Mouse (Mus musculus): ENCODE data around the gene Slc22a12. TPM values are rescaled to one million over a fixed set of nuclear protein-coding genes. Genes with fewer than 3 reads are reported as not detected.

The Slc22a12 gene
- polyA plus RNA-seq, 1 experiment from 2014 or later: not detected

DNA sequence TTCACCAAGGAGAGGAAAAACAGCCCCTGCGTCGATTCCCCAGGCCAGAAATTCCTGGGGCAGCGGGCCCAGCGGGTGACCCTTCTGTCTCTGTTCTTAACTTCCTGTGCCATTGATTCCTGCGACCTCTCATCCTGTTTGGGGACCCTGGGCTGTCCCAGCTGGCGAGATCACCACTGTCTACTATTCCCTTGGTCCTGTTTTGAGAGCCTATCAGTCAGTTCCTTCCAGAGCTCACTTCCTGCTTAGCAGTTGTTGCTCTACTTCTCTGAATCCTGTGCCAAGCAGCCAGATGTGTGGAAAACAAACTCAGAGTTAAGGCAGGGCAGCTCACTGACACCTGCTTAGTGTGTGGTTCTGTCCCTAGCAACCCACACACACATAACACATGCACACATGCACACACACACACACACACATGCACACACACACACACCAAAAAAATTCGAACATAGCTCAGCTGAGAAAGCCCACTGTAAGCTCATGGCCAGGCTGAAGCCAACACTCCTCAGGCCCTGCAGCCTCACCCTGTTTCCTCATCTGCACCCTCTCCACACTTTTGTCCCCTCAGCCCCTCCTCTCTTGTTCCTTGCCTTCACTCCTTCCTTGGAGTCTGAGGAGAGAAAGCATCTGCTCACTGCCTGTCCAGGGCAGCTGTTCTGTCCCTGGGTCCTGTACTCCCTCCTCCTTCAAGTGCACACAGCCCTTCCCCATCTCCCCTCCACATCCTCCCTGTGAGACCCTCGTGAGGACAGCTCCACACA lies 11.2 kb upstream of the Slc22a12 start:
- 37% methylated on average over 8 of the region's 8 CpGs for WGBS
- Histone ChIP-seq H3K27ac (replicated peaks; ENCODE audit: low read depth, low read length) (no peak overlapping the region), H3K4me1 (ENCODE audit: control insufficient read depth, insufficient read depth, low read length) (no peaks in the 10 kb centered on the region), H3K9ac (replicated peaks; ENCODE audit: low read length) (no peak overlapping the region), H3K27me3 (ENCODE audit: control insufficient read depth, insufficient read depth, low read length) (no peaks in the 10 kb centered on the region), H3K4me3 (replicated peaks; ENCODE audit: low read depth, low read length) (no peak overlapping the region), H3K36me3 (ENCODE audit: control insufficient read depth, insufficient read depth, low read length) (no peaks in the 10 kb centered on the region), H3K9me3 (ENCODE audit: control insufficient read depth, low read length) (no peaks in the 10 kb centered on the region), H3K4me2 (ENCODE audit: low read length) (no peak overlapping the region)
- ATAC-seq (ENCODE audit: low FRiP score, low TSS enrichment) (no peak), DNase-seq (no peak)

DNA sequence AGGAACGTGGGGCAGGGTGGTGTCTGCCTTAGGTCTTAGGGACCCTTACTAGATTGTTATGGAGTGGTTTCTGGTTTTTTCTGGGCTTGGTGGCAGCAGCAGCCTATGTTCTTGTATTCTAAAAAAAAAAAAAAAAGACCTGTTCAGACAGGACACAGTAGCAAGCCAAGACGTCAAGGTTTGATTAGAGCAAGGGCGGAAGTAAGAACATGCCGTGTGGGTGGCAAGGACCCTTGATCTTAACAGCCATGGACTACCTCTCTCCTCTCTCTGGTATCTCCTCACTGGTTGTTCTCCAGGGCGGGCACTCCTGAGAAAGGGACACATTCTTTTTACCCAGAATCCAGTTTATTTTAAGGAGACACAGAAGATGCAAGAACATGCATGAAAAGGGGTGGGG lies 10.3 kb upstream of the Slc22a12 start:
- Histone ChIP-seq H3K9ac (replicated peaks; ENCODE audit: low read length) (no peak overlapping the region), H3K4me2 (ENCODE audit: low read length) (no peak overlapping the region), H3K4me1 (ENCODE audit: control insufficient read depth, insufficient read depth, low read length) (peaks cover 7% of the 10 kb centered on the region; the same call in 1 of the 2 replicates), H3K4me3 (replicated peaks; ENCODE audit: low read depth, low read length) (no peak overlapping the region), H3K27ac (replicated peaks; ENCODE audit: low read depth, low read length) (no peak overlapping the region), H3K9me3 (ENCODE audit: control insufficient read depth, low read length) (no peaks in the 10 kb centered on the region), H3K36me3 (ENCODE audit: control insufficient read depth, insufficient read depth, low read length) (no peaks in the 10 kb centered on the region), H3K27me3 (ENCODE audit: control insufficient read depth, insufficient read depth, low read length) (no peaks in the 10 kb centered on the region)
- no peak for ATAC-seq (ENCODE audit: low FRiP score, low TSS enrichment)
- no peak for DNase-seq
- WGBS: 81% methylated on average over 5 of the region's 5 CpGs

- Histone ChIP-seq H3K4me3 (replicated peaks; ENCODE audit: low read depth, low read length) (no peak overlapping the region), H3K36me3 (ENCODE audit: control insufficient read depth, insufficient read depth, low read length) (no peaks in the 10 kb centered on the region), H3K9me3 (ENCODE audit: control insufficient read depth, low read length) (no peaks in the 10 kb centered on the region), H3K27ac (replicated peaks; ENCODE audit: low read depth, low read length) (no peak overlapping the region), H3K4me2 (ENCODE audit: low read length) (no peak overlapping the region), H3K9ac (replicated peaks; ENCODE audit: low read length) (no peak overlapping the region), H3K27me3 (ENCODE audit: control insufficient read depth, insufficient read depth, low read length) (no peaks in the 10 kb centered on the region), H3K4me1 (ENCODE audit: control insufficient read depth, insufficient read depth, low read length) (peaks cover 8% of the 10 kb centered on the region; the same call in 1 of the 2 replicates)
- 92% methylated on average over 4 of the region's 4 CpGs for WGBS
- ATAC-seq (ENCODE audit: low FRiP score, low TSS enrichment): no peak
- no peak for DNase-seq
Measured at GRCm38 (mm10) chr19:6552302-6553028, 9.6 kb upstream of the Slc22a12 start.

- 77% methylated on average over 4 of the region's 4 CpGs for WGBS
- H3K36me3 ChIP-seq (ENCODE audit: control insufficient read depth, insufficient read depth, low read length): no peaks in the 10 kb centered on the region
- no peak overlapping the region for H3K4me2 ChIP-seq (ENCODE audit: low read length)
- no peak overlapping the region for H3K9ac ChIP-seq (replicated peaks; ENCODE audit: low read length)
- no peaks in the 10 kb centered on the region for H3K27me3 ChIP-seq (ENCODE audit: control insufficient read depth, insufficient read depth, low read length)
- ATAC-seq (ENCODE audit: low FRiP score, low TSS enrichment) (no peak), DNase-seq (no peak)
- no peaks in the 10 kb centered on the region for H3K9me3 ChIP-seq (ENCODE audit: control insufficient read depth, low read length)
- no peak overlapping the region for H3K27ac ChIP-seq (replicated peaks; ENCODE audit: low read depth, low read length)
- H3K4me1 ChIP-seq (ENCODE audit: control insufficient read depth, insufficient read depth, low read length): peaks cover 8% of the 10 kb centered on the region; the same call in 1 of the 2 replicates
- H3K4me3 ChIP-seq (replicated peaks; ENCODE audit: low read depth, low read length): no peak overlapping the region
Measured at GRCm38 (mm10) chr19:6551215-6551614, 8.4 kb upstream of the Slc22a12 start.

DNA sequence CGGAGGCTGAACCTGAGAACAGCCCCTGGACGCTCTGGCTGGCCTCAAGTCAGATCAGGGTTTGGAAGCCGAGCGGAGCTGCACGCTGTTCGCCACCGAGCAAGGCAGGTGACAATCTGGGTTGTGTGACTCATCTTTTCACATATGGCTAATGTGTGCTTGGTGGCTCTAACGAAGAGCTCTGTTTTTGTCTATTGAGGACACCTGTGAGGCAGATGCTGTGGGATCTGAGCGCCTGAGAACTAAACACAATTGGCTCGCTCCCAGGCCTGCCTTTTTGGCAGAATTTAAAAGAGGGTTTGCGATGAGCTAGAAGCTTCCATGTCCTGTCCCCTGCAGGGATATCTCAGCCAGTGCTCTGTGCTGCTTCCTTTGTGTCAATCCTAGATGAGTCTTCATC lies 6.7 kb upstream of the Slc22a12 start:
- DNase-seq: no peak
- Histone ChIP-seq H3K4me1 (ENCODE audit: control insufficient read depth, insufficient read depth, low read length) (peaks cover 8% of the 10 kb centered on the region; the same call in 1 of the 2 replicates), H3K36me3 (ENCODE audit: control insufficient read depth, insufficient read depth, low read length) (no peaks in the 10 kb centered on the region), H3K9ac (replicated peaks; ENCODE audit: low read length) (no peak overlapping the region), H3K4me3 (replicated peaks; ENCODE audit: low read depth, low read length) (no peak overlapping the region), H3K4me2 (ENCODE audit: low read length) (no peak overlapping the region), H3K27ac (replicated peaks; ENCODE audit: low read depth, low read length) (no peak overlapping the region), H3K27me3 (ENCODE audit: control insufficient read depth, insufficient read depth, low read length) (no peaks in the 10 kb centered on the region), H3K9me3 (ENCODE audit: control insufficient read depth, low read length) (no peaks in the 10 kb centered on the region)
- ATAC-seq (ENCODE audit: low FRiP score, low TSS enrichment): no peak
- 81% methylated on average over 11 of the region's 11 CpGs for WGBS

DNA sequence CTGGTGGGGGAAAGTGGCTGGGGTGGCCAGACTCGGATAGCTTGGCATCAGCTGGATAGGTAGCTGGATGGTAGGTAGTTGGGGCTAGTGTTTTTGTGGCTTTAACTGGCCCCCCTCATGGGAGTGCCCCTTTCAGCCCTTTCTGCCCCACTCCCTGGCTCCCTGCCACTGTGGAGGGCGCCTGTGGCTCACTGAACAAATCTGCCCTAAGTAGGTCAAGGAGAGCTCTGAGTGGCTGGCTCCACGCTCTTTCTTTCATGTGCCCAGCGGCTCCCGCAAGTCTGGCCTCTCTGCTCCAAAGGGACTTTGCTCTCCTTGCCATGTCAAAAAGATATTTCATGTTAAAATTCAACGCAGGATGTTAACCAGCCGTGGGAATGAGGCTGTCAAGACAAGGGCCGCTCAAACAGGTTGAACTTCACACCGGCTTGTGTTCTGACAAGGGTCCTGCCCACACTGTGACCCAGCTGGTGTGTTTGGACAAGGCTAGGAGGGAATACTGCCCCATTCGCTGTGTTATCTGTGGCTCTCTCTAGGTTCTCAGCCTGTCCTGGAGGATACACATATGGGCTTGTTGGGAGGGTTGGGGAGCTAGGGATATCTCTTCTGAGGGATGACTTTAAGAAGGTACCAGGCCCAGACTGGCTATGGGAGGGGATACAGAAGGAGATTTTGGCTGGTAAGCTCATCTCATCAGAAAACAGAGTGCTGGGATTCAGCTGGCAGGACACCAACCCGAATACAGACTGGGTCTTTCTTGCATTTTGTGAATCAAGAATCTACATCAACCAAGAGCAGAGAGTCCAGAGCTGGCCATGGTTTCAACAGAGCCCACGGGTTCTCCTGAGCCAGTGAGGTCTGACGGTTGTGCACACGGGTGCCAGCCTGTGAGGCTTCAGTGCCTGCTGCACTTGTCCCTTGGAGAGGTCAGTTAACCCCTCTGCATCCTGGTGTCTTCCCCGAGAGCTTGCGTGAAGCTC lies 5.9 kb upstream of the Slc22a12 start:
- Histone ChIP-seq H3K4me1 (ENCODE audit: control insufficient read depth, insufficient read depth, low read length) (peaks cover 8% of the 10 kb centered on the region; the same call in 1 of the 2 replicates), H3K27ac (replicated peaks; ENCODE audit: low read depth, low read length) (no peak overlapping the region), H3K9ac (replicated peaks; ENCODE audit: low read length) (no peak overlapping the region), H3K36me3 (ENCODE audit: control insufficient read depth, insufficient read depth, low read length) (no peaks in the 10 kb centered on the region), H3K9me3 (ENCODE audit: control insufficient read depth, low read length) (no peaks in the 10 kb centered on the region), H3K4me3 (replicated peaks; ENCODE audit: low read depth, low read length) (no peak overlapping the region), H3K4me2 (ENCODE audit: low read length) (no peak overlapping the region), H3K27me3 (ENCODE audit: control insufficient read depth, insufficient read depth, low read length) (no peaks in the 10 kb centered on the region)
- DNase-seq: peak; percentile 37
- ATAC-seq (ENCODE audit: low FRiP score, low TSS enrichment): no peak
- 75% methylated on average over 16 of the region's 16 CpGs for WGBS

- no peak for ATAC-seq (ENCODE audit: low FRiP score, low TSS enrichment)
Measured at GRCm38 (mm10) chr19:6547801-6548200, 5.0 kb upstream of the Slc22a12 start.

DNA sequence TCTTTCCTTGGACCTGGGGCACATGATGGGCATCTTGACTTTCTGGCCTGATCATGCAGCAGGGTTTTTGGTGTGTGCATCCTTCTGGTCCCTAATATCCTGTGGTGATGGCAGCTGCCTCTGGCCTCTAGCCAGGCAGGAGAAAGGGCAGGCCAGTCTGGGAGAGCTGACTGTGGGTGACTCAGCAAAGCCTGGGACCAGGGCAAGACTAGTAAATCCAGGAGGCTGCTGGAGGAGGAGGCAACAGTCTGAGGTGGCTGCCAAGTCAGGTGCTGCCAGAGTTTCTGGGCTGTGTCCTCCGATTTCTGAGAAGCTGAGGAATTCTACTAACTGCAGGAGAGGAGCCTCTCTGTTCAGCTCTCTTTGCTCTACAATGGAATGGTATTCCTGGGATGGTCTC lies 3.3 kb upstream of the Slc22a12 start:
- Histone ChIP-seq H3K4me1 (ENCODE audit: control insufficient read depth, insufficient read depth, low read length) (peaks cover 8% of the 10 kb centered on the region; the same call in 1 of the 2 replicates), H3K27ac (replicated peaks; ENCODE audit: low read depth, low read length) (no peak overlapping the region), H3K4me2 (ENCODE audit: low read length) (no peak overlapping the region), H3K36me3 (ENCODE audit: control insufficient read depth, insufficient read depth, low read length) (no peaks in the 10 kb centered on the region), H3K27me3 (ENCODE audit: control insufficient read depth, insufficient read depth, low read length) (no peaks in the 10 kb centered on the region), H3K4me3 (replicated peaks; ENCODE audit: low read depth, low read length) (no peak overlapping the region), H3K9ac (replicated peaks; ENCODE audit: low read length) (no peak overlapping the region), H3K9me3 (ENCODE audit: control insufficient read depth, low read length) (no peaks in the 10 kb centered on the region)
- DNase-seq (no peak), ATAC-seq (ENCODE audit: low FRiP score, low TSS enrichment) (no peak)
- 59% methylated on average over 1 of the region's 1 CpGs for WGBS

More at GRCm38 (mm10) chr19:6547801-6548200, 5.0 kb upstream of the Slc22a12 start:
- Histone ChIP-seq H3K27me3 (ENCODE audit: control insufficient read depth, insufficient read depth, low read length) (no peaks in the 10 kb centered on the region), H3K4me2 (ENCODE audit: low read length) (no peak overlapping the region), H3K9ac (replicated peaks; ENCODE audit: low read length) (no peak overlapping the region), H3K4me1 (ENCODE audit: control insufficient read depth, insufficient read depth, low read length) (peaks cover 8% of the 10 kb centered on the region; the same call in 1 of the 2 replicates), H3K4me3 (replicated peaks; ENCODE audit: low read depth, low read length) (no peak overlapping the region), H3K27ac (replicated peaks; ENCODE audit: low read depth, low read length) (no peak overlapping the region), H3K9me3 (ENCODE audit: control insufficient read depth, low read length) (no peaks in the 10 kb centered on the region), H3K36me3 (ENCODE audit: control insufficient read depth, insufficient read depth, low read length) (no peaks in the 10 kb centered on the region)
- WGBS: 88% methylated on average over 5 of the region's 5 CpGs
- DNase-seq: no peak

Measured in midbrain, embryonic 14.5 days (tissue).